Mouse (Mus musculus) right cerebral cortex, adult 2 months (tissue): ENCODE measurements around the gene Jmjd8.

Experiments
- DNase-seq, 2 experiments: peaks; one replicate each; pipeline ENCODE4 v3.0.0; 2021 to 2022; ENCODE audit warnings: low spot score in 2 of 2

Jmjd8 gene

DNA sequence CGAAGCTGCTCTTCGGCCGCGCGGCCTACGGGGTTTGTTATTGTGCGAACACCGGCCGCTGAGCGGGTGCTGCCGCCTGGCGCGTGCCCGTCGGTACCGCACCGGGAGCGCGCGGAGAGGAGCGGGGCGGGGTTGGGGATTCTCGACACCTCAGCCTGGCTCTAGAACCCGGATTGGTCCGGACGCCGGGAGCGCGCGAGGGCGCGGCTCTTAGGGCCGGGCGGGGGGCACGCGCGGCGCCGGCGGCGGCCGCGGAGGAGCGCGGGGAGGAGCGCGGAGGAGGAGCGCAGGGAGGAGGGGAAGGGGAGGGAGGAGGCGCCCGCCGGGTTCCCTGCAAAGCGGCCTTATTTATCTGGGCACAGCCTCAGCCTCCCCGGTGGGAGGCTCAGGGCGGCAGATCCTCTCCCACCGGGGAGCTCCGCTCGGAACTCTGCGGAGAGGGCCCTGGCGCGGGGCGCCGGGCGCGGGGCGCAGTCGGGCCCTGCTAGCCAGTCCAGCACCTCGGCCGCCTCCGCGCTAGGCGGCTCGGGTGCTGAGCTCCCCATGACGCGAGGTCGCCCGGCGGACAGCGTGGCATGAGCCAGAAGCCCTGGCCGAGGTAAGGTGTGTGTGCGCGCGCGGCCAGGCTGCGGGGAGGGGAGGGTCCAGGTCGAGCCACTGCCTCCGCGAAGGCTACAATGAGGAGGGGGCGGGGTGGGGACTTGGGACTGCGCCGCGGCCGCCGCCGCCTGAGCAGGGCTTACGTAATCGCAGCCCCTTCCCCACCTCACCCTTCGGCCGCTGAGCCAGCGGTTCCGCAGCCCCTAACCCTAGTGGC lies 19.7 kb upstream of the Jmjd8 start, which contains the start of gene Fbxl16:
Fbxl16 (plus strand) TSS at position 297 of the 817 bp plus-strand sequence.
- DNase-seq = peak; percentile 88 to 89

DNA sequence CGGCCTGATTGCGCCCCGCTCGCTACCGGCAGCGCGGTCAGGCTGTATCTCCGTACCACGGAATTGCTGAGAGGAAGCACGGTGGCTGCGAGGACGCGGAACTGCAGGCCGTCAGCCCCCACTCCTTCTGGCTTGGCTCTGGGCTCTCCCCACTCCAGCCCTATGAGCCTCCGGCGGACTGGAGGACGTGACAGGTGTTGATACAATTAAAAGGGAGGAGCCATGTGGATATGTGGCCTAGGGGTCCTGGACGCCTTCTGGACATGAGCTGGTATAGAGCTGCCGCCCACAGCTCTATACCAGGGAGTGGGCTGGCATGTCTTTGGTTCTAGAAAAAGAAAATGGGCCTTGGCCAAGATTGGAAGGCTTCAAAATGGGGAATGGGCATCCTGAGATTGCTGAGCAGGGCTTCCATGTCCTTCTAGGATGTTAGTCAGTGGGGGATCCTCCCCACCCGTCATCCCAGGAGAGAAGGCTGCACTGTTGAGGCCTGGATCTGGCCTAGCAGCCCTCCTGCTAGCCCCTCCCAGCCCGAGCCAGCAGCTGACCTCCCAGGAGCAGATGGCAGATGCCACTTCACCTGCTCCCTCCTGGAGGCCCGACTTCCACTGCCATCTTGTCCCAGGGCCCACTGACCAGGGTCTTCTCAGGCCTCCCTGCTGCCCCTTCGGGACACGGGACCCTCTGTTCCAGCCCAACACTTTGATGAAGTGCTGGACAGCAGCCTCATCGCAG lies 18.9 kb upstream of the Jmjd8 start:
- peak in 1 of 2 experiments; percentile 61 for DNase-seq

DNA sequence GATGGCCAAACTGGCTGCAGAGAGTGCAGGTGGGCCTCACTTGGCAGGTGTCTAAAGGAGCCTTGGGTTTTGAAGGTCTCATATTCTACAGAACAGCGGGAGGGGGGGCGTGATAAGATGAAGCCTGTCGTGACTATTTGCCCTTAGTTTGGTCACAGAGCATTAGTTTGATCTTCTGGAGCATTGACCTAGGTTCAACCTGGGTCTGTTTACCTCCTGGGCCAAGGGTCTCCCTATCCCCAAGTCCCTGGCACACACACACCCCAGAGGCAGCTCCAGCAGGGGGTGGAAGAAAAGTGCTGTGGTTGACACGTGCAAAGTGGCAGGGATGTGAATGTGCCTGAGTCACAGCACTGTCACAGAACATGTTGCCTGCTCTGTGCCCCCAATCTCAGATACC lies 17.8 kb upstream of the Jmjd8 start:
- no peak for DNase-seq

DNA sequence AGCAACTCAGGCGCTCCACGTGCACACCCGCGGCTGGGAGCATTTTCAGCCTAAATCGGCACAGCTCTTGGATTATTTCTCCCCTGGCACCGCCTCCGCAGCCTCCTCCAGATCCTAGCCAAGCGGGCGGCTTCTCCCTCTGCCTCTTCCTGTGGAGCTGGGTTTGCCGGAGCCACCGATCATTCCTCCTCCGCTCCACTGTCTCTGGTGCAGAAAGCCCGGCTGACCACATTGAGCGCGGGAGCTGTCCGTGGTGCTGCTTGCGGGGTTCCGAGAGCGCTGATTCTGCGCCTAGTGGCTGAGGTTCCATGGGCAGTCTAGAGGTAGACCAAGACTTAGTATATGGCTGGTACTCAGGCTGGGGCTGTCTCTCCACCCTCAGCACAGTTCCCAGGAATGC lies 15.2 kb upstream of the Jmjd8 start:
- peak; percentile 89 to 94 for DNase-seq

DNA sequence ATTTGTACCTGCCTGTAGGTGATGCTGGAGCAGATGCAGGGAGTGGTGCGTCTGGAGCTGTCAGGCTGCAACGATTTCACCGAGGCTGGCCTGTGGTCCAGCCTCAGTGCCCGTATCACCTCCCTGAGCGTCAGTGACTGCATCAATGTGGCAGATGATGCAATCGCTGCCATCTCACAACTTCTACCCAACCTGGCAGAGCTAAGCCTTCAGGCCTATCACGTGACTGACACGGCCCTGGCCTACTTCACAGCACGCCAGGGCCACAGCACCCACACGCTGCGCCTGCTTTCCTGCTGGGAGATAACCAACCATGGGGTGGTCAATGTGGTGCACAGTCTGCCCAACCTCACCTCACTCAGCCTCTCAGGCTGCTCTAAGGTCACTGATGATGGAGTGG lies 11.0 kb upstream of the Jmjd8 start:
- no peak for DNase-seq

DNA sequence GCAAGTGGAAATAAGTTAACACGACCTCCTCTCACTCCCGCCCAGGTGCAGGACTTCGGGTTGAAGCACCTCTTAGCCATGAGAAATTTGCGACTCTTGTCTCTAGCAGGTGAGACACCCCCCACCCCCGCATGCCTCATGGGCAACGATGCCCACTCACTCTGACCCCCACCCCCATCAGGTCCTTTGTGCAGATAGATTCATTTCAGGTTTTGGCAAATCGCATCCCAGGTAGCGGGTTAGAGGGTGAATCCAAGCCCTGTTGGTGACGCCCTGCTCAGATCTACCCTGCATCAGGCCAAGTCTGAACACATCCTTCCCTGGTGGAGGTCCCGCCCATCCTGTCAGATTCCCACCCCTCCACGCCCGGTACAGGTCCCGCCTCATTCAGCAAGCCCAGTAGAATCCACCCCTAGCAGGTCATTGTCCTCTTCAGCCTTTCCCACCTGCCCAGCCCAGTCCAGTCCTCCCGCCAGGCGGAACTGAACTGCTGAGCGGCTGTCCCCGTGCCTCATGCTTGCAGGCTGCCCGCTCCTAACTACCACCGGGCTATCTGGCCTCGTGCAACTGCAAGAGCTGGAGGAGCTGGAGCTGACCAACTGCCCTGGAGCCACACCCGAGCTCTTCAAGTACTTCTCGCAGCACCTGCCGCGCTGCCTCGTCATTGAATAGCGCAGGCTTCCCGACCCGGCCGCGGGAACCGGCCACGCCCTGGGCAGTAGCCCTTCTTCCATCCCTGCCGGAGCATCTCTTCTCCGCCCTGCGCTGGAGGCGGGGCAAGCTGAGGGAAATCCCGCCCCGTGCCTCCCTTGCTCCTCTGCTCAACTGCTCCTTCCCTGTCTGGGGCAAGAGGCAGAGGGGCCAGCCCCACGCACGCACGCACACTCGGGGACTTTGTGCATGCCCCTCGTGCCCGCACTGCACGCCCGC lies 9.6 kb upstream of the Jmjd8 start:
- DNase-seq = no peak

DNA sequence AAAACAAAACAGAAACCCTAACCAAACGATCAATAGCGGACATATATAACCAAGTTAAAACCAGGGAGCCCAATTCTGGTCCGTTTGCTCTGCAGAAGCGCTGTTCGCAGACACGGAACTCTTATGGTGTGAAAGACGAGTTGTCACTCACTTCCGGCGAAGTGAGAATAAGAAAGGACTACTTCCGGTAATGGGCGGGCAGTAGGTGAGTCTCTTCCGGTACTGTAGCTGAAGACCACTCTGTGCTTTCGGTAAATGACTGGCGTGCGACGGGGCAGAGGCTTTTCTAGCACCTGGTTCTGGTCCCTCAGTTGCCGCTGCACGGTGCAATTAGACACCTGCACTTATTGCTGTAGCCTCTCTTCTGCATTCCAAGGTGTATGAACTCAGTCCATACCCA lies 5.2 kb upstream of the Jmjd8 start, which contains the start of gene Wdr24:
Wdr24 (plus strand) TSS at position 176 of the 400 bp plus-strand sequence.
- peak; percentile 85 to 86 for DNase-seq

DNA sequence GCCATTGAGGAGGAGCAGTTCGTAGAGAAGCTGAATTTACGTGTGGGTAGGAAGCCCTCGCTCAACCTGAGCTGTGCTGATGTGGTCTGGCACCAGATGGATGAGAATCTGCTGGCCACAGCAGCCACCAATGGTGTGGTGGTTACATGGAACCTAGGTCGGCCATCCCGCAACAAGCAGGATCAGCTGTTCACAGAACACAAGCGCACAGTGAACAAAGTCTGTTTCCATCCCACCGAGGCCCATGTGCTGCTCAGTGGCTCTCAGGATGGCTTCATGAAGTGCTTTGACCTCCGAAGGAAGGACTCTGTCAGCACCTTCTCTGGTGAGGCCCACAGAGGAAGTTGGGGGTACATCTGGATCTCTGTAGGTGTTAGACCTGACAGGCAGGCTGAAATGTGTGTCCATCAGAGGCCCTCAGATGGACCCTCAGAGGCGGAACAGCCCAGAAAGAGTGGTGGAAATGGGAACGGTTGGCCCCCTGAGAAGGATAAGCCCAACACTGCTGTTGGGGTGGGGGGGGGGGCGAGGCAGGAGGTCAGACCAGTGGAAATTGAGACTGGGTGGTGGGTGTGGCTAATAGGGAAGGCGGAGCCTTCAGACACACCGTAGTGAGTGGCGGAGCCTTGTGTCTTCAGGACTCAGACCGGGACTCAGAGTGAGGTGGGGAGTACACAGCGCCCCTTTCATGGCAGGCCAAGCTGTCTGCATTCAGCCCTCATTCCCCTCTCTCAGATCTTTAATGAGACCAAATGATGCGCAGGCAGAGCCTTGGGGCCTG lies 4.1 kb upstream of the Jmjd8 start:
- no peak for DNase-seq

DNA sequence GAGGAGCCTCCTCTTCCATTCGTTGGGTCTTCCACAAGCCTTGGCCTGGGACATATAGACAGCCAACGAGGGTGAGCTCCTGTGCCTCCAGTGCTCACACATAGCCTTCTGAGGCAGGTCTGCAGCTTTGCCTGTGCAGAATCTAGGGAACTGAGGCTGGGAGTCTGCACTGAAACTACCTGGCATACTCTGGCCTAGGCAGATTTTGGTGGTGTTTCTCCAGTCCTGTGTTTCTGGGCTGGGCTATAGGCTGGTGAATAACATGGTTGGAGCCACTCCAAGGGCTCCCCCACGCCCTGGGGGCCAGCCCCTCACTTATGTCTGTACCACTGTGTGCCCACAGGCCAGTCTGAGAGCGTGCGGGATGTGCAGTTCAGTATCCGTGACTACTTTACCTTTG lies 3.4 kb upstream of the Jmjd8 start:
- DNase-seq = no peak

DNA sequence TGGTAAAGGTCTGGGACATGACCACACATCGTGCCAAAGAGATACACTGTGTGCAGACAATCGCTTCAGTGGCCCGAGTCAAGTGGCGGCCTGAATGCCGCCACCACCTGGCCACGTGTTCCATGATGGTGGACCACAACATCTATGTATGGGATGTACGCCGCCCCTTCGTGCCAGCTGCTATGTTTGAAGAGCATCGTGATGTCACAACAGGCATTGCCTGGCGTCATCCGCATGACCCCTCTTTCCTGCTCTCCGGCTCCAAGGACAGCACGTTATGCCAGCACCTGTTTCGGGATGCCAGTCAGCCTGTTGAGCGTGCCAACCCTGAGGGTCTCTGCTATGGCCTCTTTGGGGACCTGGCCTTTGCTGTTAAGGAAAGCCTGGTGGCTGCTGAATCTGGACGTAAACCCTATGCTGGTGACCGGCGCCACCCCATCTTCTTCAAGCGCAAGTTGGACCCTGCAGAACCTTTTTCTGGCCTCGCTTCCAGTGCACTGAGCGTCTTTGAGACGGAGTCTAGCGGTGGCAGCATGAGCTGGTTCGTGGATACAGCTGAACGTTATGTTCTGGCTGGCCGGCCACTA lies 2.6 kb upstream of the Jmjd8 start:
- DNase-seq = no peak

DNA sequence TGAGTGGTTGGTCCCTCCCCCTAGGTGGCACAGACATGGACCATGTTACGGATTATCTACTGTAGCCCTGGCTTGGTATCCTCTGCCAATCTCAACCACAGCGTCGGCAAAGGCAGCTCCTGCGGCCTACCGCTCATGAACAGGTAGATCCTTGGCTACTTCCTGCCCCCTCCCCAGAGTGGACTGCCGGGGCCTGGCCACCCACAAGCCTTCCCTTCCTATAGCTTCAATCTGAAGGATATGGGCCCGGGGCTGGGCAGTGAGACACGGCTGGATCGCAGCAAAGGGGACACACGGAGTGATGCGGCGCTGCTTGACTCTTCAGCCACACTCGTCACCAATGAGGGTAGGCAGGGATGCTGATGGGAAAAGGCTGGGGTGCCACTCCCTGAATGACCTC lies 1.7 kb upstream of the Jmjd8 start:
- no peak for DNase-seq

DNA sequence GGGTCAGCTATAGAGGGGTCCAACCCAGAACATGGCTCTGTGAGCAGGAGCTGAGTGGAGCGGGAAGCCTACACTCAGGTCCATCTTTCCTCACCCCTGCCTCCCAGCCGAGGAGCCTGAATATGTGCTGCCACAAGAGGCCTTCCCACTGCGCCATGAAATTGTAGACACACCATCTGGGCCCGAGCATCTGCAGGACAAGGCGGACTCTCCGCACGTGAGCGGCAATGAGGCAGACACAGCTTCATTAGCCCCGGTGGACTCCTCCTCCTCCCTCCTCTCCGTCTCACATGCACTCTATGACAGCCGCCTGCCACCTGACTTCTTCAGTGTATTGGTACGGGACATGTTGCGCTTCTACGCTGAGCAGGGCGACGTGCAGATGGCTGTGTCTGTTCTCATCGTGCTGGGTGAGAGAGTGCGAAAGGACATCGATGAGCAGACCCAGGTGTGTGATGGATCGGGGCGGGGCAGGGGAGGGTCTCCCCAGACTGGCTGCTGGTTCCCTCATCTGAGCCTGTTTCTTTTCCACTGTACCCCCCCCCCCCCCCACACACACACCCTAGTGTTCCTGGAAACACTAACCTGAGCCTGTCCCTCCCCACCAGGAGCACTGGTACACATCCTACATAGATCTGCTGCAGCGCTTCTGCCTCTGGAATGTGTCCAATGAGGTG lies 983 bp upstream of the Jmjd8 start:
- no peak for DNase-seq

DNA sequence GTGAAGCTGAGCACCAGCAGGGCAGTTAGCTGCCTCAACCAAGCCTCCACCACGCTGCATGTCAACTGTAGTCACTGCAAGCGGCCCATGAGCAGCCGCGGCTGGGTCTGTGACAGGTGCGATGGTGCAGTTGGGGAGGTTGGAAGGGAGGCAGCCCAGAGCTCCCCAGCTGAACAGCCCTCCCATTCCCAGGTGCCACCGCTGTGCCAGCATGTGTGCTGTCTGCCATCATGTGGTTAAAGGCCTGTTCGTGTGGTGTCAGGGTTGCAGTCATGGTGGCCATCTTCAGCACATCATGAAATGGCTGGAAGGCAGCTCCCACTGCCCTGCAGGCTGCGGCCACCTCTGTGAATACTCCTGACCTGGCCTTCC lies 458 bp upstream of the Jmjd8 start:
- no peak for DNase-seq

DNA sequence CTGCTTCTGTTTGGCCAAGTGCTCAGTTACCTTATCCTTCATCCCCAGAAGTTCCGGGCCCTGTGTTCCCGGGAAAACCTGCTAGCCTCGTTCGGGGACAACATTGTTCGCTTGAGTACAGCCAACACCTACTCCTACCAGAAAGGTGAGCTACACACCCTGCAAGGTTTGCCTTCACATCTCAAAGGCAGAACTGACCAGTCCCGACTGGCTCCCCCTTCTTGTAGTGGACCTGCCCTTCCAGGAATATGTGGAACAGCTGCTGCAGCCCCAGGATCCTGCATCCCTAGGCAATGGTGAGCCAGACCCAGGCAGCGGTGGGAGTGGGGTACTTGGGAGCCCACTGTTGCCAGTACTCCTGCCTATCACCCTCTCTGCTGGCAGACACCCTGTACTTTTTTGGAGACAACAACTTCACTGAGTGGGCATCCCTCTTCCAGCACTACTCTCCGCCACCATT lies 921 bp downstream of the Jmjd8 start:
- no peak for DNase-seq

DNA sequence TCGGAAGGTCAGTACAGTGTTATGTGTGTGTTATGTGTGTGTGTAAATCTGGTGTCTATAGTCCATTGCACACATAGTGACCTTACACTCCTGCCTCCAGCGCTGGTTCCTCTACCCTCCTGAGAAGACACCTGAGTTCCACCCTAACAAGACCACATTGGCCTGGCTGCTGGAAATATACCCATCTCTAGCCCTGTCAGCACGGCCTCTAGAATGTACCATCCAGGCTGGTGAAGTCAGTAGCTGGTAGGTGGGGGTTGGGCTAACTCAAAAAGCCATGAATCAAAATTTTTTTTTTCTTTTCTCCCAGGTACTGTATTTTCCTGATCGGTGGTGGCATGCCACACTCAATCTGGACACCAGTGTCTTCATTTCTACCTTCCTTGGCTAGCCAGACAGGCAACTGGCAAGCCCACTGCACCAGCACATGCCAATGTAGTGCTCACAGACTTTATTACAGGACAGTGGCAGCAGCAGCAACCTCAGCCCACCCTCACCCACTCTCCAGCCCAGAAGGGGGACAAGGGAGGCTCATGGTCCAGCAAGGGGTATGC lies 1.6 kb downstream of the Jmjd8 start:
- DNase-seq = no peak

DNA sequence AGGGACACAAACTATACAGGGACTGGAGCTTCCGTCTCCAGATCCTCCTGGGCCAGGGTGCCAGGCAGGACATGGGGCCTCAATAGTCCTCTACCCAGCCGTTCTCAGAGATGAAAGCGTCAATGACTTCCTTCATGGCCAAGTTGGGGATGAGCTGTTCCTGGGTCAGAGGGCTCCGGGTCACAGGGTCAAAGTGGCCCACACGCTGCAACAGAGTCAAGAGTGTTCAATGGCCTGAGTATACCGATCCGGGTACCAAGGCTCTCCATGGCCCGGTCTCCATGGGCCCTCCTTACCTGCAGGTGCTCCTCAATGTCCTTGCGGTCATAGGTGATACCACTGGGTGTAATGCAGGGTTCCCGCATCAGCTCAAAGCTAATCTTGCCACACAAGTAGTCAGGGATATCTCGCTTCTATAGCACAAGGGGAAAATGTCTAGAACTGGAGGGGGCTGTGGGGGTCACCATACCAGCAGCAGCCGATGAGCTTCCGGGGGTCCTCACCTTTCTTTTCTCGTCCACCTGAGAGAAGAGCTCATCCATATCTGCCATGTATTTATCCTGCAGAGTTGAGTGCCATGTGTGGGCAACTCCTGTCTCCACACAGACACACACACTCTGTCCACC lies 2.3 kb downstream of the Jmjd8 start:
- DNase-seq = no peak

DNA sequence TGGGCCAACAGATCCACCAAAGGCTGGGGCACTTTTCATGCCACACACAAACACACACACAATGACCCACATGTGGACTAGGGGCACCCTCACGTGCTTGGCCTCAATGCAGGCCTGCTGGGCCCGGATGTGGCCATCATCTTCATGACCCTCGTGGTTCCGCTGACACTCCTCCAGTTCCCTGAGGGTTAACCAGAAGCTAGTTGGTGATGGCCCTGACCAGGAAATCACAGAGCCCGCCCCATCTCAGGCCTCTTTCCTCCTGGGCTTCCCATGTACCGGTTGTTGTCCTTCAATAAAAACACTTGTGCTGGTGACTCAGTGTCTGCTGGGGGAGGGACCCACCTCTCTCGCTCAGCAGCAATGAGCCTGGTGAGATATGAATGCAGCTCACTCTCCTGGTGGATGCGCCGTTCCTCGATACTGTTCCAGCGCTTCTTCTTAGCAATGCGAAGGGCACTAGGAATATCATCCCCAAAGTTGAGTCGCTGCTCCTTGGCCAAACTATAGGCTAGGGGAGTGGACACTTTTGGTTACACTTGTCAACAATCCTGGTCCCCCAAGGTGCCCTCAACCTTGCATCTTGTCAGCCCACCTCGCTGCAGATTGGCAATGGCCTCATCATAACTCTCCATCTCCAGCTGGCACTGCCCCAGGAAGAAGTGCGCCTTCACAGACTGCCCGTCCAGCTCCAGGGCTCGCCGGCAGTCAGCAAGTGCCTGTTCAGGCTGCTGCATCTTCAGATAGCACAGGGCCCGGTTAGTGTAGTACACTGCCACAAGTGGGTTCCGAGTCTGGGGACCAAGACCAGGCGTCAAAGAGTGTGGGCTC lies 3.0 kb downstream of the Jmjd8 start:
- no peak for DNase-seq
